Mouse (Mus musculus) olfactory bulb, adult 2 months (tissue): ENCODE data around the gene Akap6.

Source experiments
- CTCF ChIP-seq: fragments of 200-500 bp; IDR thresholded peaks from 2 replicates; pipeline ENCODE4 v1.5.1; 2012; ENCODE audit warnings: low read depth, mild to moderate bottlenecking, low read length, moderate library complexity; ENCODE audit not compliant: insufficient read depth
- POLR2A ChIP-seq: fragments of 200-500 bp; IDR thresholded peaks from 2 replicates; pipeline ENCODE4 v1.6.1; 2012; ENCODE audit warnings: mild to moderate bottlenecking, low read depth, low read length, moderate library complexity; ENCODE audit not compliant: insufficient read depth

GRCm38 (mm10) chr12:52698276-52698930 lies 780 bp upstream of the Akap6 start:
- TF ChIP-seq CTCF (no peak), POLR2A (no peak)
